Mouse (Mus musculus) urinary bladder, postnatal 0 days (tissue): ENCODE results near the gene Sh3kbp1. TPM values are rescaled to one million over a fixed set of nuclear protein-coding genes. Genes with fewer than 3 reads are reported as not detected.

ENCODE experiments used
- polyA plus RNA-seq: library from polyadenylated mRNA; unstranded; fragments of >200 nt; fragmentation: Nextera tagmentation; extraction: Ambion mirVana; gene quantifications from 2 replicates; pipeline ENCODE4 v1.2.1, GENCODE M21; 2015

Gene Sh3kbp1
- polyA plus RNA-seq: 45.5 and 57.5 TPM in 2 replicates

DNA sequence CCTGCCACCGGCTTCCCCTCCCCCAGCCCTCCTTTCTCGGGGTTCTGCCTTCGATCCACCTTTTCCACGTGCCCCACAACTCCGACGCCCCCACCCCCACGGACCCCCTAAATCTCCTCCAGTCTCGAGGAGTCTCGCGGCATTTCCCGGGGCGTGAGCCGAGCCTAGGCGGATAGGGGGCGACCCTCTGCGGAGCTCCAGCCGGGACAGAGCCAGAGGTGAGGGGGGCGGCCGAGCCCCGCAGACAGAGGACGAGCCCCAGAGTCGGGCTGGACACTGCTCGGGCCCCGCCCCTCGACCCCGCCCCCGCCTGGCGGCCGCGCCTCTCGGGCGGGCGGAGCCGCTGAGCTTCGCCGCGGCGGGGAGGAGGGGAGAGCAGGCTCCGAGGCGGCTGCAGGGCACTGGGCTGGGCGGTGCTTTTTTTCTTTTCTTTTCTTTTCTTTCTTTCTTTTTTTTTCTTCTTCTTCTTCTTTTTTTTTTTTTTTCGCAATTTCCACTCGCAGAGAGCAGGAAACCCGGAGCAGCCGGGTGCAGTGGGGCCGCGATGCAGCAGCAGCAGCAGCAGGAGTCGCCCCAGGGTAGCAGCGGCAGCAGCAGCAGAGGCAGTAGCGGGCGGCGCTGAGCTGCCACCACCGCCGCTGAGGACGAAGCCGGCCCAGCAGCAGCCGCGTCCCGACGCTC, at the start of gene Sh3kbp1:
Gene Sh3kbp1, plus strand, starts transcription at position 366 of the 681 bp plus-strand sequence.

DNA sequence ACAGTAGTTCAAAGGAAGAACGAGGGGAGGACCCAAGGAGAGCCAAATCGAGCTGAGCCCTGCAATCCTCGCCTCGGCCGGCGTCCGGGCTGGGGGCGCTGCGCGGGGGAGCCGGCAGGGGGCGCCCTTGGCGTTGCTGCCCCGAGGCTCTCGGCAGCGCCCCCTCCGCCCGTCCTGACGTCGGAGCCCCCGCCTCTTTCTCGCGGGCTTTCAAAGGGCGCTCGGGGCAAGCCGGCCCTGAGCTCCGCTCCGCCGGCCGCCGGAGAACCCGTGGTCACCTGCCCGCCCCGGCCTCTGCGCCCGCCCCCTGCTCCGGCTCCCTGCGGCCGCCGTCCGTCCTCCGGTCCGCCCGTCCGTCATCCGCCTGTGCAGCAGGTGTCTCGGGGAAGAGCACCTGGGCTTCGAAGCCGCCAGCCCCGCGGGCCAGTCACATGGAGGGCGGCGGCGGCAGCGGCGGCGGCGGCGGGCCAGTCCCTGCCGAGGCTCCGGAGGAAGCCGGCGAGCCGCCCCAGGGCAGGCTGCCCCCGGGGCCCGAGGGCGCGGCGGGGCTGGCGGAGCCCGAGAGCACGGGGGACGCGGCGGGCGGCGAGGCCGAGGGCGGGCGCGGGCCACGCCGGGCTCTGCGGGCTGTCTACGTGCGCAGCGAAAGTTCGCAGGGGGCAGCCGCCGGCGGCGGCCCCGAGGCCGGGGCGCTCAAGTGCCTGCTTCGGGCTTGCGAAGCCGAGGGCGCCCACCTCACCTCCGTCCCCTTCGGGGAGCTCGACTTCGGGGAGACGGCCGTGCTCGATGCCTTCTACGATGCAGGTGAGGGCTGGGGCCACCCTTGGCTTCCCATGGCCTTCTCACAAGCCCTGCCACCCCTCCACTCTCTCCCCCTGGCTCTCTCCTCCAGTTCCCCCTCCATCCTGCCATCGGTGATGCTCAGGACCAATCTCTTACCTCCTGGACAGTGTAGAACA, 361.2 kb downstream of the Sh3kbp1 start, which contains the start of gene Map3k15:
Gene Map3k15, plus strand, starts transcription at position 432 of the 959 bp plus-strand sequence.

Other genes starting within 250 kb of the Sh3kbp1 start
- 0.53 and 0.59 TPM in 2 replicates for gene Map7d2, start 212.7 kb upstream of the Sh3kbp1 start, polyA plus RNA-seq
- gene Bclaf3, start 100.6 kb upstream of the Sh3kbp1 start, polyA plus RNA-seq: 8.3 and 11.3 TPM in 2 replicates